Mouse (Mus musculus): Measurements from ENCODE around the gene Ereg.
A peak's percentile ranks its signal among the peaks of the same experiment; 100 is the strongest.

Gene Ereg

DNA sequence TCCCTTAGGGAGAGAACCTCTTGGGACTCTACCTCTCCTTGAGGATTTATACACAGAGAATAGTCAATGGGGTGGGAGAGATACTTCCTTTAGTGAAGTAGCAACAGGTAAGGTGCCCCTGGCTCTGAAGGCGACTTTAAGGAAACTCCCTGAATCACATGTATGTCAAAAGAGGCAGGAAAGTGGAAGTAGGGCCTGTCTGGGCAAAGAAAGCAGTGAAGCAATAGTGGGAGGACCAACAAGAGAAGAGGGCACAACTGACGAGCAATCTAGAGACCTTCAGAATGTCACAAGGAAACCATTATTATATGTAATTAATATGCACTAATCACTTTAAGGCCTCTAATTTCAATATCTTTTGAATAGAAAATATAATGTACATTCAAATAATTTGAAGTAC is 39.5 kb downstream of the Ereg start:
- DNase-seq: no peak

DNA sequence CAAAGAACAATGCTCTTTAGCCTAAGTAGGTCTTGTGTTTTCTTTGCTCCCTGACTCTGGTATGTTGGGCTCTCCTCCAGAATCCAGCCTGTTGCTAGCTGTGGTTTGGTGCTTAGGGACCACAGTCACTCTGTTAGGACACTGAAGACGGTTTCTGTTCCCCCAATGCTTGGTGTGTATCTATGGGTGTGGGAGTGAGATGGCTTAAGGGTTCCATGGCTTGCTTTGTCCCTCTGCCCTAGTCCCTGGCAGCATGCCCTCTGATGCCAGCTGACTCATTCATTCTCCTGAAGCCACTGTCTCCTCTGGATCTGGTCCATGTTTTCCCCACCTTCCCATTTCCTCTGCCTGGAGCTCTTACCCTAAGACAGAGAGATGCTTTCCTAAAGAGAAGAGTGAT is 40.2 kb downstream of the Ereg start:
- no peak for DNase-seq

DNA sequence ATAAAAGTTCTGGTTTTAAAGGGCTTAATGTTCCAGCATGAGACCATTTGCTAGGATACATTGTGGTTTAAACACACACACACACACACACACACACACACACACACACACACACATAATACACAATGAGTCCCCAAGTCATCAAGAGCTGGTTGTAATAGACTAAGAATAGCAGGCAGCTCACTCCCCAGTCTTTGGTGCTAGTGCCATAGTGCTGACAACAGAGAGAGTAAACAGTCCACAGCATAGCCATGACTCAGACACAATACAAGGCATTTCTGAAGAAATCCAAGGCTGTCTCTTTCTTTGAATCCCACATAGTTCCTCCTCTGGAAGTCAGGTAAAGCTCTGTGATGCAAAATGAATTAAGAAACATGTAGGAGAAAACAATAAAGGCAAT is 44.2 kb downstream of the Ereg start:
- no peak for DNase-seq

DNA sequence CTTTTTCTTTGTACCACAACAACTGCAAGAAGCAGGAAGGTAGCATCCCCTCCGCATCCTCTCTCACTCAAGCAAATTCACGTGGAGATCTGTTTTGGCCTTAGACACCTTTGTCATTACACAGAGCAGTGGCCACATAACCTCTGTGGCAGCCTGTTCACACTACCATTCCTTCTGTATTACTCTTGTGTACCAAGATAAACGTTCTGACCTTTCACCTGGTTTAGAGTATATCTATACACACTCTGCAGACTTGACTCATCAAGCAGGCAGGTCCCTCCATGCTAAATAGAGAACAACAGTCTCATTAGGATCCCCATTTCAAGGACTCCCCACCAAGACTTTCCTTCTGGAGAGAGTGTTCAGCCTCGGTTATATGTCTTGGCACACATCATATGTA is 49.0 kb downstream of the Ereg start:
- no peak for DNase-seq

- DNase-seq: no peak
These were observed 49.7 kb downstream of the Ereg start for GRCm38 (mm10) chr5:91124140-91124539.

DNA sequence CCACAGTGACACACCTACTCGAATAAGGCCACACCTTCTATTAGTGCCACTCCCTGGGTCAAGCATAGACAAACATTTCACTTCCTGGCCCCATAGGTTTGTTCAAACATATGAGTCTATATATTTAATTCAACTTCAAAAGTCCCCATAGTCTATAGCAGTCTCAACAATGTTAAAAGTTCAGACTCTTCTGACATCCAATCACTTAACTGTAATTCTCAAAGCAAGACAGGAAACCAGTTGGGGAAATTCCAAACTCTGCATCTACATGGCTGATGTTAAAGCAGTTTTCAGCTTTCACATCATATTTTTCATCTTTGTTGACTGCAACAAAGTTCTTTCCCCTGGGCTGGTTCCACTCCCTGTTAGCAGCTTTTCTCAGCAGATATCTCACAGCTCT is 52.2 kb downstream of the Ereg start:
- DNase-seq: no peak

- no peak for DNase-seq
These were observed 60.5 kb downstream of the Ereg start for GRCm38 (mm10) chr5:91134961-91135360.

DNA sequence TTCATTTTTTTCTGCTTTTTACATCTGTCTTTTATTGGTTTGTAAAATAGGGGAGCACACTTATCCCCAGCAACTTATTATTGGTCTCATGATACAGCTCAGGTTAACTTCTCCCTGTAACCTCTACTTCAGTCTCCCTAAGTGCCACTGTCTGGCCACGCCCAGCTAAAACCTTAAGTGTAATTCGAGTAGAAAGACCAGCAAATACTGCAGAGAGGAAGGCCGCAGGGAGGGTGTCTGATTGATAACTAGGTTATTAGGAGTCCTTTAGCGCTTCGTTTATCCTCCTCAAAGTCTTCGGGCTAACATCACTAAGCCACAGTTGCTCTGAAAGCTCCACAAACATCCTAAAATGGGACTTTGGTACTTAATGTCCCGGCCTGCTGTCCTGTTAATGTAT is 64.5 kb downstream of the Ereg start:
- DNase-seq: no peak

GRCm38 (mm10) chr5:91139446-91139873 is 65.0 kb downstream of the Ereg start, which contains the start of gene Areg:
Areg (plus strand) TSS chr5:91139599.
- peak; percentile 33 for DNase-seq

DNA sequence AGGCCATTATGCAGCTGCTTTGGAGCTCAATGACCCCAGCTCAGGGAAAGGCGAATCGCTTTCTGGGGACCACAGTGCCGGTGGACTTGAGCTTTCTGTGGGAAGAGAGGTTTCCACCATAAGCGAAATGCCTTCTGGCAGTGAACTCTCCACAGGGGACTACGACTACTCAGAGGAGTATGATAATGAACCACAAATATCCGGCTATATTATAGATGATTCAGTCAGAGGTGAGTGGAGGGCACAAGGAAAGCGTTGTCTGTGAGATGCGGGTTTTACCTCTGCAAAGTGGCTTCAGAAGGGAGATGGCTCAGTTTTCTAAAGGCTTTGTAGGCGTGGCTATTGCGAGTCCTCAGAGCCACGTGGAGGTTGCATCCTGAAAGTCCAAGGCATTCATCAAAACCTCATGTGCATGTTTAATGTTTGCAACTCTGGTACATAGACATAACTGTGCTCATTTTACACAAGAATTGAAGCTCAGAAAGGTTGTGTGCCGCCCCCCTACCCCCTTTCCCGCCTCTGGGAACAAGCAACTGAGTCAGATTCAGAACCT is 66.5 kb downstream of the Ereg start:
- DNase-seq: no peak

Data from thymus, postnatal 25 days (tissue).